Mouse (Mus musculus) layer of hippocampus, adult 9-10 months (tissue): ENCODE results near the gene Vmn1r157.
"Not testable (repeated sequence)": the region's sequence is repeated elsewhere in the genome, so short reads cannot be mapped to it uniquely, and the experiment has no call there.

Experiments used
- DNase-seq: peaks from one replicate; pipeline ENCODE4 v3.0.0; 2022; ENCODE audit warnings: low spot score

The Vmn1r157 gene

DNA sequence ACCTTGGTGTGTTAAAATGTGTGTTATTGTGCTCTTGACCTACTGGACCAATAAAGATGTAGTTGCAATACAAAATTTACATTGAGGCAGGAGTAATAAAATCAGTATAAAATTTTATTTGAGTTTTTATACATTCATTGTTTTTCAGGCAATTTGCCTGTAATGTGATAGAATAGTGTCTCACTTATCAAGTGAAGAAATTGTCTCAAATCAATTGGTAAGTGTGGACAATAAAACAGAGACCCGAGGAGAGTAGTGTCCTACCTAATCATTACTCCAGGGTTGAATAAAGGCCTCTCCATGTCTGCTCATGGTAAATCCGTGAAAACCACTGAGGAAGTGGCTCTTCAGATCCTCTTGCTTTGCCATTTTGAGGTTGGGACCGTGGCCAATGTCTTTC lies at the start of gene Vmn1r157:
TSS of gene Vmn1r157 (plus strand) at position 301 of the 400 bp plus-strand sequence.
- not testable (repeated sequence) for DNase-seq

DNA sequence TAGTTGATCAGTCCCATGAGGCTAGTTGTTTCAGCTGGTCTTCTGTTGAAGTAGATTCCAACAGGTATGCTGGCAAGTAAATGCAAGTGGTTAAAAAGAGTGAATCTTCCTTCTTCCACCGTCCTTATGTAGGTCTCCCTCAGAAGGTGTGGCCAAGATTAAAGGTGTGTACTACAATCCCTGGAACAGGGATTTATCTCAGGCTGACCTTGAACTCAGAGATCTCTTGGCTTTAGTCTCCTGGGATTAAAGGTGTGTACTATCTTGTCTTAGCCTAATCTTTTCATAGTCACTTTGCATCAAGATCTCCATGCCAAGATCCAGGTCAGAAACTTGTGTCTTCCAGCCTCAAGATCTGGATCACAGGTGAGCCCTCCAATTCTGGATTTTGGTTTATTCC lies 41.9 kb upstream of the Vmn1r157 start, which contains the start of gene Gm4567:
TSS of gene Gm4567 (minus strand) at position 101 of the 400 bp plus-strand sequence.
- not testable (repeated sequence) for DNase-seq

DNA sequence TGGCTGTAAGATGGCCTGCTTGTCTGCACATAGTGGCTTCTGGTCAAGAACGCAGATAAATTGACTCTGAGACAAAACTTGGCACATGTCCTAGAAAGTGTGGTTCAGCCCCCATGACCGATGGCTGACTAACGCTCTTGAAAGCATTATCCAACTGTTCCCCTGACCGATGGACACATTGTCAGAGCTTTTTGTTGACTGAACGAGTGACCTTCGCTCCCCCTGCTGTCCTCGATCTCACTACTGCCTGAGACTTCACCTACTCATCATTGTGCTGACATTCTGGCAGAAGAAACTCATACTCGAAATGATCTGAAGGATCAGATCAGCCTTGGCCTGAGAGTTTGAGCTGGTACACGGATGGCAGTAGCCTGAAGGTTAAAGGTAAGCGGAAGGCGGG lies 14.5 kb downstream of the Vmn1r157 start:
- not testable (repeated sequence) for DNase-seq

DNA sequence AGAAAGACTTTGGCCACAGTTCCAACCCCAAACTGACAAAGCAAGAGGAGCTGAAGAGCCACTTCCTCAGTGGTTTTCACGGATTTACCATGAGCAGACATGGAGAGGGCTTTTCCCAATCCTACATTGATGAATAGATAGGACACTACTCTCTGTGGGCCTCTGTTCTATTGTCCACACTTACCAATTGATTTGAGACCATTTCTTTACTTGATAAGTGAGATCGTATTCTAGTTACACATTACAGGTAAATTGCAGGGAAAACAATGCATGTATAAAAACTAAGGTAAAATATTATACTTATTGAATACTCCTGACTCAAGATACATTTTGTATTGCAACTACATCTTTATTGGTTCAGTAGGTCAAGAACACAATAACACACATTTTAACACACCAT lies 29.2 kb downstream of the Vmn1r157 start, which contains the start of gene Vmn1r158:
TSS of gene Vmn1r158 (minus strand) at position 101 of the 400 bp plus-strand sequence.
- DNase-seq: not testable (repeated sequence)
